Mouse (Mus musculus) thymus, adult 2 months (tissue): Measurements from ENCODE around the gene Arhgef6.

ENCODE experiments used
- CTCF ChIP-seq: fragments of 200-500 bp; IDR thresholded peaks from 2 replicates; pipeline ENCODE4 v1.5.1; 2012; ENCODE audit warnings: mild to moderate bottlenecking, control low read depth, low read length, moderate library complexity, borderline replicate concordance; ENCODE audit not compliant: control insufficient read depth, poor library complexity, insufficient read depth; ENCODE audit errors: extremely low read depth
- POLR2A ChIP-seq: fragments of 200-500 bp; IDR thresholded peaks from 2 replicates; pipeline ENCODE4 v1.6.1; 2012; ENCODE audit warnings: mild to moderate bottlenecking, low read length, control low read depth, moderate library complexity; ENCODE audit not compliant: control insufficient read depth, poor library complexity, insufficient read depth; ENCODE audit errors: extremely low read depth

- TF ChIP-seq POLR2A (no peak), CTCF (no peak)
Measured at GRCm38 (mm10) chrX:57324891-57325290, 13.6 kb downstream of the Arhgef6 start.
